Mouse (Mus musculus) heart, postnatal 0 days (tissue): ENCODE results near the gene Anapc16. TPM values are rescaled to one million over a fixed set of nuclear protein-coding genes. Genes with fewer than 3 reads are reported as not detected.

Source experiments
- ATAC-seq: fragments of 200-750 bp; cut with Nextera tagmentation; 2 replicates; pipeline ENCODE4 v1.8.0; 2017; ENCODE audit warnings: low read depth, moderate number of reproducible peaks, moderate library complexity; ENCODE audit not compliant: insufficient read depth
- DNase-seq: peaks from one replicate; pipeline ENCODE4 v3.0.0-alpha.2; 2016; ENCODE audit warnings: low spot score
- H3K27ac ChIP-seq: fragments of 300-500 bp; sonication (generic); 2 replicates; pipeline ENCODE4 v1.5.1; 2014; ENCODE audit warnings: low read depth, mild to moderate bottlenecking
- H3K27me3 ChIP-seq: fragments of 300-500 bp; sonication (generic); 2 replicates; pipeline ENCODE4 v1.6.1; 2014; ENCODE audit warnings: low read length, mixed read lengths; ENCODE audit not compliant: control insufficient read depth, insufficient read depth
- H3K36me3 ChIP-seq: fragments of 300-500 bp; sonication (generic); replicated peaks from 2 replicates; pipeline ENCODE4 v1.6.1; 2014; ENCODE audit warnings: low read length, mixed read lengths; ENCODE audit not compliant: control insufficient read depth, insufficient read depth
- H3K4me1 ChIP-seq: fragments of 300-500 bp; sonication (generic); 2 replicates; pipeline ENCODE4 v1.6.1; 2014; ENCODE audit warnings: antibody characterized with exemption; ENCODE audit not compliant: control insufficient read depth, insufficient read depth
- H3K4me2 ChIP-seq: fragments of 300-500 bp; sonication (generic); 2 replicates; pipeline ENCODE4 v1.6.1; 2014; ENCODE audit warnings: low read depth, mild to moderate bottlenecking, low read length, moderate library complexity
- H3K4me3 ChIP-seq: fragments of 300-500 bp; sonication (generic); 2 replicates; pipeline ENCODE4 v1.5.1; 2014; ENCODE audit warnings: low read depth, low read length
- H3K9ac ChIP-seq: fragments of 300-500 bp; sonication (generic); replicated peaks from 2 replicates; pipeline ENCODE4 v1.6.1; 2014; ENCODE audit warnings: low read depth, low read length, mixed read lengths
- H3K9me3 ChIP-seq: fragments of 300-500 bp; sonication (generic); replicated peaks from 2 replicates; pipeline ENCODE4 v1.6.1; 2016; ENCODE audit warnings: low read length; ENCODE audit not compliant: control insufficient read depth
- CTCF ChIP-seq: IDR thresholded peaks from 2 replicates; pipeline ENCODE4 v1.5.1; 2016; ENCODE audit warnings: antibody characterized with exemption, control low read depth, low read depth
- EP300 ChIP-seq: IDR thresholded peaks from 2 replicates; pipeline ENCODE4 v1.6.1; 2016; ENCODE audit warnings: antibody characterized with exemption, low read depth
- WGBS: fragments of 180-500 bp; shearing (Covaris S2); extraction: QIAGEN DNeasy Blood & Tissue Kit; methylation state at CpG from one replicate; pipeline ENCODE4 v1.1.7; 2014; 5-methylcytosine and 5-hydroxymethylcytosine counted together
- polyA plus RNA-seq: library from polyadenylated mRNA; unstranded; fragments of >200 nt; fragmentation: Nextera tagmentation; extraction: Ambion mirVana; gene quantifications from 2 replicates; pipeline ENCODE4 v1.2.1, GENCODE M21; 2015
- total RNA-seq: library from RNA; depleted of rRNA; stranded (reverse); fragments of >200 nt; gene quantifications from 2 replicates; pipeline ENCODE4 v1.2.3, GENCODE M21; 2014; ENCODE audit warnings: low replicate concordance

Gene Anapc16
- total and polyA plus RNA-seq, 2 experiments from 2014 or later = 29.7 to 104 TPM

- Histone ChIP-seq H3K9ac (no peak overlapping the region), H3K27ac (peak overlapping the region; percentile 89), H3K27me3 (no peaks in the 10 kb centered on the region), H3K9me3 (no peaks in the 10 kb centered on the region), H3K4me2 (no peak overlapping the region), H3K4me1 (peaks cover 67% of the 10 kb centered on the region), H3K4me3 (no peak overlapping the region), H3K36me3 (no peaks in the 10 kb centered on the region)
- TF ChIP-seq CTCF (no peak), EP300 (peak; percentile 95)
- 26% methylated on average over 2 of the region's 2 CpGs for WGBS
- ATAC-seq (peak; percentile 31), DNase-seq (peak; percentile 82)
Measured at GRCm38 (mm10) chr10:59972534-59972933, 30.4 kb downstream of the Anapc16 start.

- Histone ChIP-seq H3K4me1 (peaks cover 69% of the 10 kb centered on the region), H3K36me3 (no peaks in the 10 kb centered on the region), H3K4me2 (no peak overlapping the region), H3K9ac (no peak overlapping the region), H3K27me3 (no peaks in the 10 kb centered on the region), H3K9me3 (no peaks in the 10 kb centered on the region), H3K27ac (peak overlapping the region; percentile 89; the same call in 1 of the 2 replicates), H3K4me3 (no peak overlapping the region)
- ATAC-seq (no peak), DNase-seq (no peak)
- 96% methylated on average over 8 of the region's 8 CpGs for WGBS
- TF ChIP-seq CTCF (no peak), EP300 (no peak)
Measured at GRCm38 (mm10) chr10:59971813-59972212, 31.1 kb downstream of the Anapc16 start.

GRCm38 (mm10) chr10:59970450-59971062 lies 32.4 kb downstream of the Anapc16 start:
- H3K4me3 ChIP-seq = peak overlapping the region; percentile 39
- no peak for ATAC-seq
- H3K27me3 ChIP-seq = no peaks in the 10 kb centered on the region
- DNase-seq = no peak
- H3K27ac ChIP-seq = peak overlapping the region; percentile 99
- H3K4me1 ChIP-seq = peaks cover 77% of the 10 kb centered on the region
- WGBS = 26% methylated on average over 6 of the region's 6 CpGs
- TF ChIP-seq CTCF = no peak
- no peak for TF ChIP-seq EP300
- H3K4me2 ChIP-seq = peak overlapping the region; percentile 63
- no peaks in the 10 kb centered on the region for H3K36me3 ChIP-seq
- H3K9ac ChIP-seq = peak overlapping the region; percentile 71
- no peaks in the 10 kb centered on the region for H3K9me3 ChIP-seq

DNA sequence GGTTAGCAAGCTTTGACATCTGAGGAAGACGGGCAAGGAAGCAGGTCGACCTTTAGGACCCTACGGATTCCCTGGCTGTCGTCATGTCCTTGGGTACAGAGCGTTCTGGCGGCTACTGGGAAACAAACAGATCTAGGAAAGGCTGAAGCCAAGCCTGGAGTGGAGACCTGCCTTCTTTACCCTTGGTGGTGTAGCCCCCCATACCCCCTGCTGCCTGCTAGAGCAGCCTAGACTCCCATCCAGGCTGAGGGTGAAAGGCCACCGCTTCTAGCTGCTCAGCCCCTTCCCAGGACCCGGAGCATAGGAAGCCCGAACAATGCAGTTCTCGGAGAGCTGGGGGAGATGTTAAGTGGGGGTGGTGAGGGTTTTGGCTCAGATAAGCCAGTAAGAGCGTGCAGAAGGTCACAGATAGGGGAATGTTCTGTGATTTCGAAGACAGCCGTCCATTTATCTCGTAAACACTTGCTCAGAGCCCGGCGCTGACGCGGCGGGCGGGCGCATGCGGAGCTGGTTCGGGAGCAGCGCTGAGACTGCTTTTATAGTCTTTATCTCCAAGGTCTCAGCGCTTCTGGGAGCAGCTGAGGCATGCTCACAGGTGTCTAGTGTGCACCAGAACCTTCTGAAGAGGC lies 33.0 kb downstream of the Anapc16 start:
- no peaks in the 10 kb centered on the region for H3K36me3 ChIP-seq
- DNase-seq (peak; percentile 98), ATAC-seq (peak; percentile 71)
- peak overlapping the region; percentile 63 for H3K4me2 ChIP-seq
- peak overlapping the region; percentile 99 for H3K27ac ChIP-seq
- H3K4me1 ChIP-seq = peaks cover 77% of the 10 kb centered on the region
- TF ChIP-seq EP300 = peak; percentile 100
- TF ChIP-seq CTCF = no peak
- WGBS = under 1% methylated on average over 25 of the region's 25 CpGs
- H3K27me3 ChIP-seq = no peaks in the 10 kb centered on the region
- H3K9me3 ChIP-seq = no peaks in the 10 kb centered on the region
- peak overlapping the region; percentile 71 for H3K9ac ChIP-seq
- peak overlapping the region; percentile 39 for H3K4me3 ChIP-seq

GRCm38 (mm10) chr10:59967309-59967942 lies 35.5 kb downstream of the Anapc16 start:
- no peak overlapping the region for H3K4me3 ChIP-seq
- H3K9ac ChIP-seq = no peak overlapping the region
- TF ChIP-seq EP300 (no peak), CTCF (no peak)
- 50% methylated on average over 6 of the region's 6 CpGs for WGBS
- DNase-seq (peak; percentile 37), ATAC-seq (no peak)
- H3K4me1 ChIP-seq = peaks cover 57% of the 10 kb centered on the region
- no peak overlapping the region for H3K4me2 ChIP-seq
- H3K36me3 ChIP-seq = no peaks in the 10 kb centered on the region
- peak overlapping the region; percentile 61 for H3K27ac ChIP-seq
- no peaks in the 10 kb centered on the region for H3K27me3 ChIP-seq
- H3K9me3 ChIP-seq = no peaks in the 10 kb centered on the region
